Mouse (Mus musculus) liver, embryonic 14.5 days (tissue): ENCODE measurements at regions not wholly inside any gene's neighbourhood (a gene's known extent, or its start where the extent isn't known, plus 50 kb on each side); places are given as distances from the start of the nearest gene placed in this dataset.

Experiments used
- ATAC-seq: fragments of 200-750 bp; cut with Nextera tagmentation; 2 replicates; pipeline ENCODE4 v1.8.0; 2017; ENCODE audit warnings: moderate number of reproducible peaks, mild to moderate bottlenecking, moderate library complexity; ENCODE audit not compliant: insufficient read depth
- DNase-seq, 3 experiments: peaks; one replicate each; pipeline ENCODE4 v3.0.0-alpha.2; 2012 to 2013; ENCODE audit warnings: low read depth in 3 of 3, low spot score in 3 of 3
- H3K27ac ChIP-seq: fragments of 300-500 bp; sonication (generic); 2 replicates; pipeline ENCODE4 v1.5.1; 2014; ENCODE audit warnings: moderate library complexity, mild to moderate bottlenecking, control low read depth, inconsistent platforms
- H3K27me3 ChIP-seq: fragments of 300-500 bp; sonication (generic); 2 replicates; pipeline ENCODE4 v1.6.1; 2014; ENCODE audit warnings: mild to moderate bottlenecking, low read length, moderate library complexity; ENCODE audit not compliant: control insufficient read depth, insufficient read depth
- H3K36me3 ChIP-seq: fragments of 300-500 bp; sonication (generic); replicated peaks from 2 replicates; pipeline ENCODE4 v1.6.1; 2014; ENCODE audit warnings: low read depth; ENCODE audit not compliant: control insufficient read depth, insufficient read depth
- H3K4me1 ChIP-seq, 2 experiments: fragments of 200-500 bp in 1 of 2; fragments of 300-500 bp in 1 of 2; sonication (generic) in 1 of 2; replicated peaks; 2 replicates each; pipeline ENCODE4 v1.6.1; 2012 to 2014; ENCODE audit warnings: antibody characterized with exemption in 1 of 2, inconsistent platforms in 1 of 2, low read length in 1 of 2; ENCODE audit not compliant: control insufficient read depth in 2 of 2, insufficient read depth in 2 of 2
- H3K4me2 ChIP-seq: fragments of 300-500 bp; sonication (generic); 2 replicates; pipeline ENCODE4 v1.6.1; 2014; ENCODE audit warnings: low read depth, mild to moderate bottlenecking, control low read depth, moderate library complexity
- H3K4me3 ChIP-seq, 2 experiments: fragments of 200-500 bp in 1 of 2; fragments of 300-500 bp in 1 of 2; sonication (generic) in 1 of 2; 2 replicates each; pipeline ENCODE4 v1.5.1; 2012 to 2014; ENCODE audit warnings: low read depth in 2 of 2, low read length in 2 of 2, mild to moderate bottlenecking in 2 of 2, control low read depth in 1 of 2, inconsistent platforms in 1 of 2, moderate library complexity in 1 of 2; ENCODE audit not compliant: insufficient read depth in 1 of 2
- H3K9ac ChIP-seq: fragments of 300-500 bp; sonication (generic); replicated peaks from 2 replicates; pipeline ENCODE4 v1.6.1; 2014; ENCODE audit warnings: mild to moderate bottlenecking, control low read depth, moderate library complexity
- H3K9me3 ChIP-seq: fragments of 300-500 bp; sonication (generic); 2 replicates; pipeline ENCODE4 v1.6.1; 2016; ENCODE audit warnings: low read length, mixed read lengths; ENCODE audit not compliant: control insufficient read depth
- CTCF ChIP-seq: IDR thresholded peaks from 2 replicates; pipeline ENCODE4 v1.5.1; 2016; ENCODE audit warnings: antibody characterized with exemption, low read depth, control low read depth
- EP300 ChIP-seq: IDR thresholded peaks from 2 replicates; pipeline ENCODE4 v1.6.1; 2016; ENCODE audit warnings: antibody characterized with exemption, low read depth
- WGBS: fragments of 180-500 bp; shearing (Covaris S2); extraction: QIAGEN DNeasy Blood & Tissue Kit; methylation state at CpG from one replicate; pipeline ENCODE4 v1.1.7; 2014; ENCODE audit not compliant: insufficient replicate concordance; 5-methylcytosine and 5-hydroxymethylcytosine counted together

GRCm38 (mm10) chr3:132551238-132551808 lies 78.3 kb upstream of the Gimd1 start:
- no peak for ATAC-seq
- TF ChIP-seq EP300 (no peak), CTCF (no peak)
- 72% methylated on average over 6 of the region's 6 CpGs for WGBS
- H3K27me3 ChIP-seq: no peaks in the 10 kb centered on the region
- H3K27ac ChIP-seq: no peak overlapping the region
- no peaks in the 10 kb centered on the region for H3K4me1 ChIP-seq
- no peak overlapping the region for H3K4me3 ChIP-seq
- H3K9me3 ChIP-seq: no peaks in the 10 kb centered on the region
- no peak for DNase-seq
- H3K36me3 ChIP-seq: no peaks in the 10 kb centered on the region
- no peak overlapping the region for H3K4me2 ChIP-seq
- H3K9ac ChIP-seq: no peak overlapping the region

- Histone ChIP-seq H3K4me1 (no peaks in the 10 kb centered on the region), H3K36me3 (no peaks in the 10 kb centered on the region), H3K9me3 (no peaks in the 10 kb centered on the region), H3K27me3 (no peaks in the 10 kb centered on the region), H3K4me3 (no peak overlapping the region), H3K27ac (no peak overlapping the region), H3K4me2 (no peak overlapping the region), H3K9ac (no peak overlapping the region)
- TF ChIP-seq CTCF (no peak), EP300 (no peak)
- ATAC-seq (no peak), DNase-seq (no peak)
- 77% methylated on average over 2 of the region's 2 CpGs for WGBS
Measured at GRCm38 (mm10) chr3:132565755-132566154, 63.9 kb upstream of the Gimd1 start.

DNA sequence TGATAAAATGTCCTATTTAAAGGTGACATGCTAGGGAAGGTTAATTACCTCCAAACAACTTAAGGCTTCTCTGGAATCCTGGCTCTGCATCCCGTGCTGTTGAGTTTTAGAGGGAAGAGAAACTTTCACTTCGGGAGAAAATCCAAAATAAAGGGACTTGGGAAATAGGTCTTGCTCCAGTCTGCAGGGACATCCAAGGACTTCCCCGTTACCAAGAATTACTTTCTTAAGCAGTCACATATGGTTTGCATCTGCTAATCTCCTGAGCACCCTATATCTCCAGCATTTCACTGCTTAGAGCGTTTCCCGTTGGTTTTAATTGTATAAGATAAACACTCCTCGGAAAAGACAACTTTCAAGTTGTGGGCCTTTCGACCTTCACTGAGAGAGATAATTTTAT lies 63.3 kb upstream of the Gimd1 start:
- 56% methylated on average over 7 of the region's 7 CpGs for WGBS
- Histone ChIP-seq H3K27ac (no peak overlapping the region), H3K4me3 (no peak overlapping the region), H3K4me2 (no peak overlapping the region), H3K9me3 (no peaks in the 10 kb centered on the region), H3K27me3 (no peaks in the 10 kb centered on the region), H3K36me3 (no peaks in the 10 kb centered on the region), H3K4me1 (no peaks in the 10 kb centered on the region), H3K9ac (no peak overlapping the region)
- DNase-seq: no peak
- ATAC-seq: no peak
- TF ChIP-seq CTCF (no peak), EP300 (no peak)
